Mouse (Mus musculus): ENCODE measurements around the gene Fundc1. TPM values are rescaled to one million over a fixed set of nuclear protein-coding genes. Genes with fewer than 3 reads are reported as not detected.
"Not testable (repeated sequence)": the region's sequence is repeated elsewhere in the genome, so short reads cannot be mapped to it uniquely, and the experiment has no call there.

Gene Fundc1
- 10 to 100 TPM; 22.7 to 28.9 TPM for total RNA-seq (2021)
- long read RNA-seq, experiment 1, transcript Fundc1-201 (5 exons, 1,983 nt), result major isoform, 41 of 47 reads
- long read RNA-seq, experiment 1, partial matches to known transcripts, result 0 of 47 reads
- long read RNA-seq, experiment 1, other reads (novel, unspliced or antisense), result 4 of 47 reads
- long read RNA-seq, experiment 2, transcript Fundc1-201 (5 exons, 1,983 nt), result major isoform, 53 of 57 reads
- long read RNA-seq, experiment 2, partial matches to known transcripts, result 0 of 57 reads
- long read RNA-seq, experiment 2, other reads (novel, unspliced or antisense), result 3 of 57 reads

- peak; percentile 75 to 90 for DNase-seq (ENCODE audit: low spot score in 2 of 2)
Measured at GRCm38 (mm10) chrX:17571621-17572459, at the start of gene Fundc1. Gene Fundc1, minus strand, starts transcription at chrX:17572325.

DNA sequence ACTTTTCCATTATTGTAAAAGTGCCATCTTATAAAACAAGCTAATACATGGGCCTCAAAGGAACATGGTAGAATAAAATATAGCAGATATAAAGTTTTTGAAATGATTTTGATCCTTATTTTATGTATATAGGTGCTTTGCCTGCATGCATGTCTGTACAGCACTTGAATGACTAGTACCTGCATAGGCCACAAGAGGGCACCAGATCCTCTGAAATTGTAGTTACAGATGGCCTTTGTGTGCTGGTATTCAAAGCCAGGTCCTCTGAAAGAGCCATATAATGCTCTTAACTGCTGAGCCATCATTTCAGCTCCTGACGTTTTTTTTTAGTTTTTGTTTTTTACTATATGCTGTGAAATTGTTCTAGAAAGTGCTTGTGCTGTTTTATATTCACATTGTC, 39.1 kb upstream of the Fundc1 start:
- no peak for DNase-seq (ENCODE audit: low spot score in 2 of 2)

DNA sequence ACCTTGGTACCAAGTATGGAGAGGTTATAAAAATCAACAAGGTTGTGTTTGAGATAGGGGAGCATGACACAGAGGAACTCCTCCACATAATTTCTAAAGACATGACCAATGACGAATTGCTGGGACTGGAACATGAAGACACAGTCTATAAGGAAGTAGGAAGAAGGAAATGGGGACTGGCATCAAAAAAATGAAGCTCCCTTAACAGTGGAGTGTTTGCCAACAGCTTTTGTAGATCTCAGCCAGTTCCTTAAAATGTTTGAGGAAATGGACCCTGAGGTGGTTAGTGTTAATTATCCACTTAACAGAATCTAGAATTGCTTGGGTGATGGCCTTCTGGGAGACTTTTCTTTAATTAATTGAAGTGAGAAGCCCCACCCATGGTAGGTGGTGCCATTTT, 36.6 kb upstream of the Fundc1 start:
- DNase-seq (ENCODE audit: low spot score in 2 of 2), result no peak

DNA sequence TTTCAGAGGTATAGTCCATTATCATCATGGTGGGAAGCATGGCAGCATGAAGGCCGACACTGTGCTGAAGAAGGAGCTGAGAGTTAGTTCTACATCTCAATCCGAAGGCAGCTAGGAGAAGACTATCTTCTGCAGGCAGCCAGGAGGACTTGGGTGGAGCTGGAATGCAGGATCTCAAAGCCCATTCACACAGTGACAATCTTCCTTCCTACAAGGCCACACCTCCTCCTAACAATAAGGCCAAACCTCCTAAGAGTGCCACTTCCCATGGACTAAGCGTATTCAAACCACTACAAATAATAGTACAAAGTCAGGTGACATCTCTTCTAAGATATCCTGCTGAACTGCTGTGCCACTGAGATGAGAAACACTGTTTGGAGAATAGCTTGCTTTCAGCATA, 35.5 kb upstream of the Fundc1 start:
- DNase-seq (ENCODE audit: low spot score in 2 of 2), result no peak

- no peak for DNase-seq (ENCODE audit: low spot score in 2 of 2)
Measured at GRCm38 (mm10) chrX:17593331-17593730, 21.2 kb upstream of the Fundc1 start.

DNA sequence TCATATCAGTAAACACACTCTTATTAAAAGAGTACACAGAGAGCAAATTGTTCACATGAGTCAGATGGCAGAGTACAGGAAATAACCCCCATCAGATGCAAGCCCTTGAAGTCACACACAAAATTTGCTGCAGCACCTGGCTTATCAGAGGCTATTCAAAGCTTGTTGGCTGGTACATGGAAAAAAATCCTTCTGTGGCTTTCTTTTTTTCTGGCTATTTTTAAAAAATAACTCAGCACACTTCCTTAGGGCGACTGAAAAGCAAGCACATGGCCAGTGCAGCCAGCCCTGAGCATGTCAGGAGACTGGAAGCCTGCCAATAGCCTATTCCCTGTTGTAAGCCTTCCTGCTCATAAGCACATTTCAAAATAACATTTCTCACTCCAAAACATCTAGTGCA, 18.6 kb upstream of the Fundc1 start:
- peak in 1 of 2 experiments; percentile 24 for DNase-seq (ENCODE audit: low spot score in 2 of 2)

DNA sequence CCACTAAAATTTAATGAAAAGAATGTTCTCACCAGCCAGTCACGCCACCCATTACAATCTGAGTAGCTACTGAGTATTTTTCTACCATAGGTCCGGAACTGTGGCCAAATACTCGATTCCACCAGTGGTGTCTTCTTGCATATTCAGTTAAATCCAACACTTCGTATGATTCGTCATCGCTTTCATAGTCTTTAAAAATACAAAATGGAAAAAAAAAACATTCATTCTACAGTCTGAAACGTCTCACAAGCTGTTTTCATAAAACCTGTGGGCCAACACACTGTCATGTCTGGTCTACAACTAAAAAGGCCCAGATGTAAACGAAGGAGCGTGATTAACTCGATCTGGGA, 879 bp downstream of the Fundc1 start:
- no peak for DNase-seq (ENCODE audit: low spot score in 2 of 2)

DNA sequence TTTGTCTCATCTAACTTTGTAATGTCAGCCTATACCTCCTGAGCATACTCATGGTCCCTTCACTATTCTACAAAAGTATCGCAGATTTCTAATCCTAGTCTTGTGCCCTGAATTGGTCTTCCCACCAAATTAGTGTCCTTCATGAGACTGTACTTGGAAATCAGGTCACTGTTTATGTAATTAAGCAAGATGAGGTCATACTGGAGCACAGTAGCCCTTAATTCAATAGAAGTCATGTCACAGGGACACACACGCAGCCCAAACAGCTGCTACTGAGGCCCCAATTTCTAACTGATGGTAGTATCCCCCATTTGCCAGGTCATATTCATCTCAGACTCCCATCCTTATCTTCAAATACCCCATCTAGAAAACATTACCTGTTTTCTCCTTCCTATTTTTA, 3.5 kb downstream of the Fundc1 start:
- no peak for DNase-seq (ENCODE audit: low spot score in 2 of 2)

GRCm38 (mm10) chrX:17565743-17566142, 6.4 kb downstream of the Fundc1 start:
- no peak for DNase-seq (ENCODE audit: low spot score in 2 of 2)

DNA sequence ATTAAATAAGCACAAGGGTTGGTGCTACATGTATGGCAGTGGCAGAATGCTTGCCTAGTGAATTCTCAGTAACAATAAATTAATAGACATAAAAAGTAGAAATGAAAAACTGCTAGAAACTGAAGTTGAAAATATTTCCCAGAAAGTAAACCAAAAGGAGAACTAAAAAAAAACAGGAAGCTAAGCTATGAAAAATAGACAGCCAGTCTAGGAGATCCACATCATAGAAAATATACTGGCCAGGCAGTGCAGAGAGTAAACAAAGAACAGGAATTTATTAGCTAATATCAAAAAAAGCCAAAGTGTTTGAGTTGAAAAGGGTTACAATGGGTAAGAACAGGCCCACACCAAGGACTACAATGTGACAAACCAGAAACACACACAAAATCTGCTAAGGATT, 7.4 kb downstream of the Fundc1 start:
- DNase-seq (ENCODE audit: low spot score in 2 of 2), result no peak

DNA sequence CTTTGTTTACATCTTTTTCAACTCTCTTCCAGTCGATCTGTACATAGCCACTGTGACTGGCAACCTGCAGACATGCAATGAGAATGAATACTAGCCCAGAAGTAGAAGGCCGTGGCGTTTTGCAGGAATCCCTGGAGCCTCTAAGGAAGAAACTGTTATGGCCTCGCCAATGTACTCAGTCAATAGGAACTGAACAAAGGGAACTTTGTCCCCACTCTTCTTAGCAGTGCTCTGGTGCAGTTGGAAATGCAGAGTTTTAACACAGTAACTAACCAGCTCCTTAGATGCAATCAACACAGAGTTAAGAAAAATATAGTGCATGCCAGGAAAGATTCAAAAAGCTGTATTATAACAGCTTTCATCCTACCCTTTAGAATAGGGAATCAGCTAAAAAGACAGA, 13.4 kb downstream of the Fundc1 start:
- no peak for DNase-seq (ENCODE audit: low spot score in 2 of 2)

DNA sequence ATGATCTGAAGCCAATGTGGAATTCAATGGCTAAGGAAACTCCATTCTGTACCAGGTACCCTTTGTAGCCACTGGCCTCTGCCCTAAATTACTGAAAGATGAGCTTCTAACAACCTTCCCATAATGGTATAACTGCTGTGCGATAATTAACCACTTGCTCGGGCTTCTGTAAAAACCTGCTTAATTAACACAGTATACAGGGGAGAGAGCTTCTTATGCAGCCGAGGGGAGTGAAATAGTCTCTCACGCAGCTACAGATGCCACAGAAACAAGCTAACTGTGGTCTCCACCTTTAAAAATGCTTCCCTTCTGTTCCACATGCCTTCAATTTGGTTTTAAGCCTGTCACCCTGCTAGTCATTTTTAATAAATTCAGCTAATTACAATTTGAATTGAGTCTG, 17.6 kb downstream of the Fundc1 start:
- no peak for DNase-seq (ENCODE audit: low spot score in 2 of 2)

- DNase-seq (ENCODE audit: low spot score in 2 of 2), result not testable (repeated sequence)
Measured at GRCm38 (mm10) chrX:17551586-17551985, 20.5 kb downstream of the Fundc1 start.

- DNase-seq (ENCODE audit: low spot score in 2 of 2), result no peak
Measured at GRCm38 (mm10) chrX:17547143-17547806, 24.9 kb downstream of the Fundc1 start.

DNA sequence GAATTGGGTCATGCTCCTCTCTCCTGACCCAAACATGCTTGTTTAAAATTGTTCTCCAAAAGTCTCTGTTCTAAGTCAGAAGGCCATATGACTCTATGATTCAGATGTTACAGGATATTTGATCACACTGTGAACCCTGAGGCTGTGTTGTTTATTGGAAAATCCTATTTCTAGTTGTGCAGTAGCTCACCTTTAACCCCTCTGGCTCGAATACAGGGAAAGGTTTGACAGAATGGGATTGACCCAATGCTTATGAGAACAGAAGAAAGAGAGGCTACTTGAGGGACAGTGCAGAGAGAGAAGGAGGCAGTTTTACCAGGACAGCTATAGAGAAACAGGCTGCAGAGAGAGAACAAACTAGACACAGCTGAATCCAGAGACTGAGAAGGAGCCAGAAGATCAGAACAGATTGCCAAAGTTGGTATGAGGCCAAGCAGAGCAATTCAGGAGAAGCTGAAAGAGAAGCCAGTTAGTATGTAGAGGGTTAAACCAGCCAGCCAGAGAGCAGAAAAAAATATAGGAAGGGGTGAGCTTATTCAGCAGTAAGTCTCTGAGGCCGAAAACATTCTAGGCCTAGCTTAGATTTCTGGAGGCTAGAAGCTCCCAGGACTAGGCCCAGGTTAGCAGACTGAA, 27.1 kb downstream of the Fundc1 start:
- no peak for DNase-seq (ENCODE audit: low spot score in 2 of 2)

GRCm38 (mm10) chrX:17537701-17538100, 34.4 kb downstream of the Fundc1 start:
- DNase-seq (ENCODE audit: low spot score in 2 of 2), result no peak

- DNase-seq (ENCODE audit: low spot score in 2 of 2), result no peak
Measured at GRCm38 (mm10) chrX:17527008-17527407, 45.1 kb downstream of the Fundc1 start.

DNA sequence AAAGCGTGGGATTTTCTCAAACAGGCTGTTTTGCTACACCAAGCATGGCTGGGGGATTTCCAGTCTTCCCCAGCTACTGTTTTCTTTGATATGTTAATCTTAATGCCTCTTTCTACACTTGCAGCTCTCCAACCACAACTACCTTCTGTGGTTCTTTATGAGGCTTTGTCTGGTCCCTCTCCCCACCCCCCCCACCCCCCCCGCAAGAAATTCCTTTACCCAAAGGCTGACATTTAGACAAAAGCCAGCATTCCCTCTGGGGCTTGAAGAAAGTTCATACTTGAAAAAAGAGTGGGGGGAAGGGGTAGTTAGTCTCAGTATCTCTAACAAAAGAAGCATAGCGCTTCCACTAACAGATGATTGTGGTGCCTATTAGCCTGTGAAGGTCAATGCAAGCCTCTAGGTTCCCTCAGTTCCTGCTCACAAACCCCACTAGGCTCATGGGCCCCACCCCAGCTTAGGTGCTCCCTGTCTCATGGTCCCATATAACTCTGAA, 50.9 kb downstream of the Fundc1 start:
- no peak for DNase-seq (ENCODE audit: low spot score in 2 of 2)

- no peak for DNase-seq (ENCODE audit: low spot score in 2 of 2)
Measured at GRCm38 (mm10) chrX:17520086-17520485, 52.0 kb downstream of the Fundc1 start.

DNA sequence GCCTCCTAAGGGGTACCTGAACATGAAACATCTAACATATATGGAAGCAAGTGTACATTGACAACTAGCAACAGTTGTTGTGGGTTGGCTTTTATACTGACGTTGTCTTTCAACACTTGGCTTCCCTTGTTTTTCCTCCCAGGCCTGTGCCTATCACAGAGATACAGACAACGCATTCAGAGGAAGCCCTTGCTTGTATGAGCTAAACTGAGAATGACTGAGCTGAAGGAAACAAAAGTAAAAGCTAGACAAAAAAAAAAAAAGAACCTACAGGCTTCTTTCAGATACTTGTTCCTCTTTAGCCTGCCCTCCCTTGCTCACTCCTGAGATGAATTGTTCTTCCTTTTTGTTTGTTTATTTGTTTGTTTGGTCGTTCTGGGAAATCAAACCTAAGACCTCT, 58.1 kb downstream of the Fundc1 start:
- DNase-seq (ENCODE audit: low spot score in 2 of 2), result no peak

DNA sequence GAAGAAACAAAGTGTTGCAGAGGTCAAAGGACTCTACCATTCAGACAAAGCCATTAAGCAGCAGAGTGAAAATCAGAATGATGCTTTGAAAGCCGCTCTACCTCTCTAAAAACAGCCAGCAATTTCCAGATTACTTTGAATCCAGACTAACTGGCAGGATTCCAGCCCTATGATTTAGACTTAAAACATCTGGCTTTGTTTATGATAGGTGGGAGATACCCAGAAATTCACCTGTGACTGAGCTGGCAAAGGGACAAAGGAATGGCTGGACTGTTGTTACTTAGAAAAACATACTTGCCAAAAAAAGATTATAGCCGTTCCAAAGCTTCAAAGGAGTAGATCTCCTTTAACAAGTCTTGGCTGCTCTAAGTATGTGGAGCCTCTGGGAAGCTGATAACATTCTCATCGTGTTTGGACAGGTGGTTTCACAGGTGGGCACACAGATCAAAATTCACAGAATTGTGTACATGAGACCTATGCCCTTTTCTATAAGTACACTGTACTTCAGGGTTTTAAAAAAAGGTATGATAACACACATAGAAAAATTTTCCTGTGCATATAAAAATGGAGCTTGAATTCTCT, 60.0 kb downstream of the Fundc1 start:
- no peak for DNase-seq (ENCODE audit: low spot score in 2 of 2)

Measured in gastrocnemius, postnatal 4 days (tissue).